Mouse (Mus musculus) intestine, postnatal 0 days (tissue): ENCODE results near the gene Gm28372. TPM values are rescaled to one million over a fixed set of nuclear protein-coding genes. Genes with fewer than 3 reads are reported as not detected.

Experiments used
- ATAC-seq: fragments of 200-750 bp; cut with Nextera tagmentation; 2 replicates; pipeline ENCODE4 v1.8.0; 2017; ENCODE audit warnings: mild to moderate bottlenecking, moderate TSS enrichment, moderate library complexity
- H3K27ac ChIP-seq: fragments of 300-500 bp; sonication (generic); 2 replicates; pipeline ENCODE4 v1.5.1; 2014; ENCODE audit warnings: mild to moderate bottlenecking, low read depth, low read length, moderate library complexity
- H3K27me3 ChIP-seq: fragments of 300-500 bp; sonication (generic); replicated peaks from 2 replicates; pipeline ENCODE4 v1.6.1; 2014; ENCODE audit warnings: low read length, mixed read lengths; ENCODE audit not compliant: control insufficient read depth, insufficient read depth
- H3K36me3 ChIP-seq: fragments of 300-500 bp; sonication (generic); 2 replicates; pipeline ENCODE4 v1.6.1; 2014; ENCODE audit warnings: mild to moderate bottlenecking, moderate library complexity; ENCODE audit not compliant: control insufficient read depth, insufficient read depth
- H3K4me1 ChIP-seq: fragments of 300-500 bp; sonication (generic); replicated peaks from 2 replicates; pipeline ENCODE4 v1.6.1; 2014; ENCODE audit warnings: antibody characterized with exemption, low read length, mixed read lengths; ENCODE audit not compliant: control insufficient read depth, insufficient read depth
- H3K4me2 ChIP-seq: fragments of 300-500 bp; sonication (generic); replicated peaks from 2 replicates; pipeline ENCODE4 v1.6.1; 2014; ENCODE audit warnings: low read depth, mild to moderate bottlenecking, moderate library complexity
- H3K4me3 ChIP-seq: fragments of 300-500 bp; sonication (generic); 2 replicates; pipeline ENCODE4 v1.5.1; 2014; ENCODE audit warnings: low read depth, low read length
- H3K9ac ChIP-seq: fragments of 300-500 bp; sonication (generic); 2 replicates; pipeline ENCODE4 v1.6.1; 2014; ENCODE audit warnings: mild to moderate bottlenecking, low read depth, low read length
- H3K9me3 ChIP-seq: fragments of 300-500 bp; sonication (generic); 2 replicates; pipeline ENCODE4 v1.6.1; 2016; ENCODE audit warnings: mixed run types; ENCODE audit not compliant: control insufficient read depth
- CTCF ChIP-seq: sonication (generic); IDR thresholded peaks from 2 replicates; pipeline ENCODE4 v1.5.1; 2016; ENCODE audit warnings: low read depth, mild to moderate bottlenecking, control low read depth, antibody characterized with exemption, moderate library complexity
- WGBS: fragments of 180-500 bp; shearing (Covaris S2); extraction: QIAGEN DNeasy Blood & Tissue Kit; methylation state at CpG from one replicate; pipeline ENCODE4 v1.1.7; 2014; 5-methylcytosine and 5-hydroxymethylcytosine counted together
- polyA plus RNA-seq: library from polyadenylated mRNA; unstranded; fragments of >200 nt; fragmentation: Nextera tagmentation; extraction: Ambion mirVana; gene quantifications from 2 replicates; pipeline ENCODE4 v1.2.1, GENCODE M21; 2015

The Gm28372 gene
- polyA plus RNA-seq, 1 experiment from 2014 or later: not detected

DNA sequence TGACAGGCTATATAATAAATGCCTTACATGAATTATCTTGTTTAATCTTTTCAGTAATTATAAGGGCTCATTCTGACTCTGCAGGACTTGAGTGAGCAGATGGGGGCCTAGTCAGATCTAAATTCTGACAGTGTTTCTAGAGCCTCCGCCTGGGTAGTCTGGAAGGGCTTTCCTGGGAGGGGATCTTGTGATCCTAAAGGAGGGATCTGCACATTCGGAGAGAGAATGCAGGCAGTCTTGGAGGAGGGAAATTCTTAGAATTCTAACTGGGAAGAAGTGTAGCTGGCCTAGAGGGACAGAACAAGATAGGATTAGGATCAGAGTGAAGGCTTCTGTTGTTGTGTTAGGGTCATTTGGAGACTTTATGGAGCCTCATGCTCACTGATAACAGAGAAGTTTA, 47.2 kb downstream of the Gm28372 start:
- Histone ChIP-seq H3K4me1 (peaks cover 2% of the 10 kb centered on the region), H3K4me3 (no peak overlapping the region), H3K9ac (no peak overlapping the region), H3K9me3 (no peaks in the 10 kb centered on the region), H3K4me2 (no peak overlapping the region), H3K27me3 (no peaks in the 10 kb centered on the region), H3K27ac (no peak overlapping the region), H3K36me3 (no peaks in the 10 kb centered on the region)
- no peak for TF ChIP-seq CTCF
- ATAC-seq: no peak
- WGBS: 65% methylated on average over 2 of the region's 2 CpGs

DNA sequence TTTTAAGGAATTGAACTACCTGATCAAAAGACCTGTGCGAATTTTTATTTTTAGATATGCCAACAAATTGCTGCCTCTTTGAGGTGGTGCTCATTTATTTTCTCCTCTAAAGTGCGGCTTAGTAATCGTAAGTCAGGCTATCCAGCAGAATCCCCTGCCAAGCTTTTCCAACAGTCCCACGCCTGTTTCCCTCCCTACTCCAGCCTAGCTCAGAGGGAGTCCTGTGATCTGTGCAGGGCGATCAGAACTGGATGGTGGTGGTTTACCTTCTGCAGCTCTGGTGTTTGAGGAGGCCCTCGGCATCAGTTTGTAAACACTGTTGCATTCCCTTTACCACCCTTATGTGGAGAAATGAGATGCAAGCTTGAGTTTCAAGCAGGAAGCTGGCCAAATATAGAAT, 48.4 kb downstream of the Gm28372 start:
- Histone ChIP-seq H3K9me3 (no peaks in the 10 kb centered on the region), H3K4me1 (peaks cover 2% of the 10 kb centered on the region), H3K27ac (no peak overlapping the region), H3K9ac (no peak overlapping the region), H3K36me3 (no peaks in the 10 kb centered on the region), H3K4me2 (no peak overlapping the region), H3K27me3 (no peaks in the 10 kb centered on the region), H3K4me3 (no peak overlapping the region)
- 64% methylated on average over 6 of the region's 6 CpGs for WGBS
- no peak for TF ChIP-seq CTCF
- no peak for ATAC-seq

GRCm38 (mm10) chr2:130454748-130455370, 49.8 kb downstream of the Gm28372 start:
- H3K27me3 ChIP-seq: no peaks in the 10 kb centered on the region
- H3K27ac ChIP-seq: no peak overlapping the region
- ATAC-seq: no peak
- no peaks in the 10 kb centered on the region for H3K9me3 ChIP-seq
- H3K4me2 ChIP-seq: no peak overlapping the region
- no peak for TF ChIP-seq CTCF
- H3K9ac ChIP-seq: no peak overlapping the region
- 54% methylated on average over 6 of the region's 6 CpGs for WGBS
- H3K4me3 ChIP-seq: no peak overlapping the region
- H3K36me3 ChIP-seq: no peaks in the 10 kb centered on the region
- H3K4me1 ChIP-seq: no peaks in the 10 kb centered on the region; the same call in 1 of the 2 replicates

Other genes starting within 250 kb of the Gm28372 start
- gene Snrpb, start 225.8 kb upstream of the Gm28372 start, polyA plus RNA-seq: 232 and 234 TPM in 2 replicates
- gene Tmc2, start 210.0 kb upstream of the Gm28372 start, polyA plus RNA-seq: not detected in 2 replicates
- gene Nop56, start 130.8 kb upstream of the Gm28372 start, polyA plus RNA-seq: 66.5 and 75.1 TPM in 2 replicates
- 142 and 148 TPM in 2 replicates for gene Idh3b, start 120.7 kb upstream of the Gm28372 start, polyA plus RNA-seq
- gene Ebf4, start 110.1 kb upstream of the Gm28372 start, polyA plus RNA-seq: 0.85 and 0.86 TPM in 2 replicates
- 5.2 and 7.8 TPM in 2 replicates for gene Cpxm1, start 7.7 kb upstream of the Gm28372 start, polyA plus RNA-seq
- gene 1700020A23Rik, start within 50 bp of the Gm28372 start, polyA plus RNA-seq: not detected in 2 replicates
- not detected in 2 replicates for gene Tmem239, start 1.2 kb downstream of the Gm28372 start, polyA plus RNA-seq
- gene Vps16, start 19.1 kb downstream of the Gm28372 start, polyA plus RNA-seq: 35.2 and 39.6 TPM in 2 replicates
- 5.3 and 6.1 TPM in 2 replicates for gene Pced1a, start 19.5 kb downstream of the Gm28372 start, polyA plus RNA-seq
- gene Ptpra, start 45.0 kb downstream of the Gm28372 start, polyA plus RNA-seq: 27.4 and 28.2 TPM in 2 replicates
- 68.0 and 70.6 TPM in 2 replicates for gene Mrps26, start 158.5 kb downstream of the Gm28372 start, polyA plus RNA-seq
- not detected in 2 replicates for gene Oxt, start 170.9 kb downstream of the Gm28372 start, polyA plus RNA-seq
- not detected in 2 replicates for gene Avp, start 177.3 kb downstream of the Gm28372 start, polyA plus RNA-seq
- gene Fastkd5, start 224.8 kb downstream of the Gm28372 start, polyA plus RNA-seq: 6.4 and 6.8 TPM in 2 replicates
- 4.2 and 4.5 TPM in 2 replicates for gene Ubox5, start 224.8 kb downstream of the Gm28372 start, polyA plus RNA-seq
- gene Lzts3, start 237.6 kb downstream of the Gm28372 start, polyA plus RNA-seq: 9.7 and 11.4 TPM in 2 replicates